Mouse (Mus musculus): ENCODE measurements around the gene Zmynd10.
A peak's percentile ranks its signal among the peaks of the same experiment; 100 is the strongest.

Zmynd10 gene

GRCm38 (mm10) chr9:107540420-107540819, 6.7 kb upstream of the Zmynd10 start:
- no peak for DNase-seq

- no peak for DNase-seq
Observed at GRCm38 (mm10) chr9:107541005-107541404, 6.1 kb upstream of the Zmynd10 start.

- DNase-seq, result peak; percentile 96
Observed at GRCm38 (mm10) chr9:107541474-107542351, 5.4 kb upstream of the Zmynd10 start, which contains the start of the genes Cyb561d2 and Nprl2. TSS of gene Cyb561d2 (minus strand) at chr9:107542193. TSS of gene Nprl2 (plus strand) at chr9:107542226.

GRCm38 (mm10) chr9:107542352-107542686, 4.8 kb upstream of the Zmynd10 start:
- DNase-seq, result no peak

GRCm38 (mm10) chr9:107542721-107543120, 4.4 kb upstream of the Zmynd10 start:
- no peak for DNase-seq

- DNase-seq, result no peak
Observed at GRCm38 (mm10) chr9:107543299-107543698, 3.8 kb upstream of the Zmynd10 start.

GRCm38 (mm10) chr9:107544196-107544700, 2.9 kb upstream of the Zmynd10 start:
- DNase-seq, result no peak

GRCm38 (mm10) chr9:107544729-107545128, 2.4 kb upstream of the Zmynd10 start:
- DNase-seq, result no peak

GRCm38 (mm10) chr9:107545199-107545598, 1.9 kb upstream of the Zmynd10 start:
- DNase-seq, result no peak

GRCm38 (mm10) chr9:107545602-107546001, 1.5 kb upstream of the Zmynd10 start:
- peak; percentile 53 for DNase-seq

- no peak for DNase-seq
Observed at GRCm38 (mm10) chr9:107547957-107548356, 859 bp downstream of the Zmynd10 start.

GRCm38 (mm10) chr9:107548820-107549219, 1.7 kb downstream of the Zmynd10 start:
- DNase-seq, result no peak

GRCm38 (mm10) chr9:107549297-107550074, 2.4 kb downstream of the Zmynd10 start:
- no peak for DNase-seq

GRCm38 (mm10) chr9:107550491-107551116, 3.5 kb downstream of the Zmynd10 start:
- DNase-seq, result no peak

- no peak for DNase-seq
Observed at GRCm38 (mm10) chr9:107551117-107551889, 4.2 kb downstream of the Zmynd10 start, which contains the start of gene Rassf1. TSS of gene Rassf1 (plus strand) at chr9:107551555.

GRCm38 (mm10) chr9:107551890-107552355, 4.8 kb downstream of the Zmynd10 start:
- no peak for DNase-seq

- DNase-seq, result no peak
Observed at GRCm38 (mm10) chr9:107552690-107553393, 5.7 kb downstream of the Zmynd10 start.

GRCm38 (mm10) chr9:107553541-107554318, 6.6 kb downstream of the Zmynd10 start:
- no peak for DNase-seq

GRCm38 (mm10) chr9:107554319-107554825, 7.3 kb downstream of the Zmynd10 start:
- peak; percentile 96 for DNase-seq

- DNase-seq, result no peak
Observed at GRCm38 (mm10) chr9:107555031-107555457, 7.9 kb downstream of the Zmynd10 start.

Measured in right cerebral cortex, adult 18-20 months (tissue).